Mouse (Mus musculus) liver, embryonic 14.5 days (tissue): ENCODE data around the gene Cd101. TPM values are rescaled to one million over a fixed set of nuclear protein-coding genes. Genes with fewer than 3 reads are reported as not detected.

Experiments
- ATAC-seq: fragments of 200-750 bp; cut with Nextera tagmentation; 2 replicates; pipeline ENCODE4 v1.8.0; 2017; ENCODE audit warnings: moderate number of reproducible peaks, mild to moderate bottlenecking, moderate library complexity; ENCODE audit not compliant: insufficient read depth
- DNase-seq, 3 experiments: peaks; one replicate each; pipeline ENCODE4 v3.0.0-alpha.2; 2012 to 2013; ENCODE audit warnings: low read depth in 3 of 3, low spot score in 3 of 3
- H3K27ac ChIP-seq: fragments of 300-500 bp; sonication (generic); 2 replicates; pipeline ENCODE4 v1.5.1; 2014; ENCODE audit warnings: moderate library complexity, mild to moderate bottlenecking, control low read depth, inconsistent platforms
- H3K27me3 ChIP-seq: fragments of 300-500 bp; sonication (generic); 2 replicates; pipeline ENCODE4 v1.6.1; 2014; ENCODE audit warnings: mild to moderate bottlenecking, low read length, moderate library complexity; ENCODE audit not compliant: control insufficient read depth, insufficient read depth
- H3K36me3 ChIP-seq: fragments of 300-500 bp; sonication (generic); replicated peaks from 2 replicates; pipeline ENCODE4 v1.6.1; 2014; ENCODE audit warnings: low read depth; ENCODE audit not compliant: control insufficient read depth, insufficient read depth
- H3K4me1 ChIP-seq, 2 experiments: fragments of 200-500 bp in 1 of 2; fragments of 300-500 bp in 1 of 2; sonication (generic) in 1 of 2; replicated peaks; 2 replicates each; pipeline ENCODE4 v1.6.1; 2012 to 2014; ENCODE audit warnings: antibody characterized with exemption in 1 of 2, inconsistent platforms in 1 of 2, low read length in 1 of 2; ENCODE audit not compliant: control insufficient read depth in 2 of 2, insufficient read depth in 2 of 2
- H3K4me2 ChIP-seq: fragments of 300-500 bp; sonication (generic); 2 replicates; pipeline ENCODE4 v1.6.1; 2014; ENCODE audit warnings: low read depth, mild to moderate bottlenecking, control low read depth, moderate library complexity
- H3K4me3 ChIP-seq, 2 experiments: fragments of 200-500 bp in 1 of 2; fragments of 300-500 bp in 1 of 2; sonication (generic) in 1 of 2; 2 replicates each; pipeline ENCODE4 v1.5.1; 2012 to 2014; ENCODE audit warnings: low read depth in 2 of 2, low read length in 2 of 2, mild to moderate bottlenecking in 2 of 2, control low read depth in 1 of 2, inconsistent platforms in 1 of 2, moderate library complexity in 1 of 2; ENCODE audit not compliant: insufficient read depth in 1 of 2
- H3K9ac ChIP-seq: fragments of 300-500 bp; sonication (generic); replicated peaks from 2 replicates; pipeline ENCODE4 v1.6.1; 2014; ENCODE audit warnings: mild to moderate bottlenecking, control low read depth, moderate library complexity
- H3K9me3 ChIP-seq: fragments of 300-500 bp; sonication (generic); 2 replicates; pipeline ENCODE4 v1.6.1; 2016; ENCODE audit warnings: low read length, mixed read lengths; ENCODE audit not compliant: control insufficient read depth
- CTCF ChIP-seq: IDR thresholded peaks from 2 replicates; pipeline ENCODE4 v1.5.1; 2016; ENCODE audit warnings: antibody characterized with exemption, low read depth, control low read depth
- EP300 ChIP-seq: IDR thresholded peaks from 2 replicates; pipeline ENCODE4 v1.6.1; 2016; ENCODE audit warnings: antibody characterized with exemption, low read depth
- WGBS: fragments of 180-500 bp; shearing (Covaris S2); extraction: QIAGEN DNeasy Blood & Tissue Kit; methylation state at CpG from one replicate; pipeline ENCODE4 v1.1.7; 2014; ENCODE audit not compliant: insufficient replicate concordance; 5-methylcytosine and 5-hydroxymethylcytosine counted together
- polyA plus RNA-seq, 2 experiments: library from polyadenylated mRNA; depleted of rRNA in 1 of 2; stranded (reverse) in 1 of 2; unstranded in 1 of 2; fragments of >200 nt; fragmentation: Nextera tagmentation in 1 of 2; extraction: Ambion mirVana in 1 of 2; gene quantifications; 2 replicates each; pipeline versions ENCODE4 v1.2.1 to v1.2.3; 2012 to 2014

The Cd101 gene
- polyA plus RNA-seq, 2 experiments = 0.02 to 0.03 TPM

DNA sequence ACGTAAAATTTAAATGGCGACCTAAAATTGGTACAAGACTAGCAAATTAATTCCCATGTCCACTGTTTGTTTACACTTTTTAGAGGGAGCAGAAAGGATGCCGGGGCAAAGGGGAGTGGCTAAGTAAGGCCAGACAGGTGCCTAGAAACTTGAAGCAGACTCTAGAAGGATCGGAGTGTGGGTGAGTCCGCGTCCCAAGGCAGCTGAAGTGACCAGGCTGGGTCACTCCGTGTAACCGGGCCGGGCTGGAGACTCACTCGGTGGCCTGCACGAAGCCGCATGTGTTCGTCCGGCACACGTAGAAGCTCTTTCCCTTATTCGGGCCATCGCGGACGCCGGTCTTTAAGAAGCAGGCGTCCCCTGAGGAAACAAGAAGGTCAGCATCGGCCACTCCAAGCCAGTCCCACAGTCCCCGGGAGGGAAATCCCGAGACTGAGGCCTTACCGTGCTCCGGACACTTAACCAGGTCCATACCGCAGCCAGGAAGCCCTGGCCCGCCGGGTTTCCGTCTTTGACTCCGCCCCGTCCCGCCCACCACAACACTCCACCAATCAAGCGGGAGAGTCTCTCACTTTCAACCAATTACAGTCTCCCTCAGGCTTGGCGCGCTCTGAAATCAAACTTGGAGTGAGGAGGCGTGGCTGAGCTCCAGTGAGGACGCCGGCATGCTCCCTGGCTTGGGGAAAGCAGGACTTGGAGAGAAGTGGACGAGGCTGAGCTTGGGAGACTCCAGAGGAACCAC is 60.0 kb downstream of the Cd101 start, which contains the start of gene Ttf2:
Gene Ttf2, minus strand, starts transcription at position 488 of the 742 bp plus-strand sequence.
- H3K27me3 ChIP-seq = no peaks in the 10 kb centered on the region
- peak; percentile 86 to 89 (median 87) for DNase-seq
- peaks cover 0 to 6% of the 10 kb centered on the region in 2 experiments; a peak in 3 of 4 replicates for H3K4me1 ChIP-seq
- peak within 1 kb of the TSS; percentile 74 to 88 for H3K4me3 ChIP-seq
- H3K4me2 ChIP-seq = peak within 1 kb of the TSS; percentile 75
- under 1% methylated on average over 40 of the region's 40 CpGs for WGBS
- H3K36me3 ChIP-seq = peaks cover 3% of the 10 kb centered on the region
- no peaks in the 10 kb centered on the region for H3K9me3 ChIP-seq
- no peak for TF ChIP-seq EP300
- no peak for TF ChIP-seq CTCF
- no peak within 1 kb of the TSS for H3K27ac ChIP-seq
- peak; percentile 100 for ATAC-seq
- H3K9ac ChIP-seq = peak within 1 kb of the TSS; percentile 78

DNA sequence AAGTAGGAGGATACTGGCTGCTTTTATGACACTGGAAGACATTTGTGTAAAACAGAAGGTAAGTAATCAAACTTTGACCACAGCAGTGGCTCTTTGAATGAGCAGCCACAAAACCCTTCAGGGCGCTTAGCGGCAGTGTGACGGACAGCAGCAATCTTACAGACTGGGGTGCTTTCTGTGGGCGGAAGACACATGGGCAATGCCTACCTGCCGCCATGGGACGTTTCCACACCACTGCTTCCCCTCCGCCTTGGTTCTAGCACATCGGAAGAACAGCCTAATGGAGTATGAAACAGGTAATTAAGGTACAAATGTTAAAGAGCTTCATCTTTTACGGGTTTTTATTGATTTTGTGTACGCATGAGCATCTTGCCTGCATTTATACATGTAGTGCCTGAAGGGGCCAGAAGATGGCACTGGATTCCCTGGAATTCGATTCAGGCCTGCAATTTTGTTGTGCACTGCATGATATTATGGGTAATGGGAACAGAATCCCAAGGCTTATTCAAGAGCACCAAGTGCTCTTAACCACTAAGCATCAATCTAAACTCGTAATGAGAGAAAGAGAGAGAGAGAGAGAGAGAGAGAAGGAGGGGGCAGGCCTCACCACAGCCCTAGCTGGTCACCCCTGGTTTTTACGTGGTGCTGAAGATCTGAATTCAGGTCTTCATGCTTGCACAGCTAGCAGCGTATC is 65.4 kb downstream of the Cd101 start:
- no peaks in the 10 kb centered on the region for H3K27me3 ChIP-seq
- no peaks in the 10 kb centered on the region for H3K9me3 ChIP-seq
- H3K4me1 ChIP-seq = peaks cover 0 to 2% of the 10 kb centered on the region in 2 experiments; a peak in 1 of 4 replicates
- H3K4me2 ChIP-seq = no peak overlapping the region
- H3K36me3 ChIP-seq = peaks cover 40% of the 10 kb centered on the region
- no peak overlapping the region for H3K9ac ChIP-seq
- 83% methylated on average over 14 of the region's 14 CpGs for WGBS
- H3K27ac ChIP-seq = no peak overlapping the region
- ATAC-seq (no peak), DNase-seq (no peak)
- no peak overlapping the region for H3K4me3 ChIP-seq
- TF ChIP-seq EP300 (no peak), CTCF (peak; percentile 56)

DNA sequence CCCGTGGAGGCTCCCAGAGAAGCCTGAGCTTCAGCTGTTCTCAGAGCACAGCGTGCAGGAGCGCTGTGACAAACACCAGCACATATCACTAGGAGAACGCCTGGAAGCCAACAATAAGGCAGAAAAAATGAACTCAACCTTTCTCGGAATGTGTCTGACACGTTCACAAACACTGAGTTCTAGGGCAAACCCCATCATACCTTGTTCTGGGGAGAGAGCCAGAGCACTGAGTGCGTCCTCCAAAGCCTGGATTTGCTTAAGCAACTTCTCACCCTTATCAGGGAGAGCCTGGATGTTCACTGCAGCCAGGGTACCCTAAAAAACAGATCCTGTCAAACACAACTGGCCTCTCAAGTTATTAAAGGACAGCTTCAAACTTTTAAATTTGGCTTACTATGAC is 67.9 kb downstream of the Cd101 start:
- Histone ChIP-seq H3K4me1 (no peaks in the 10 kb centered on the region), H3K9me3 (no peaks in the 10 kb centered on the region), H3K4me2 (no peak overlapping the region), H3K36me3 (peaks cover 58% of the 10 kb centered on the region), H3K4me3 (no peak overlapping the region), H3K27ac (no peak overlapping the region), H3K27me3 (no peaks in the 10 kb centered on the region), H3K9ac (no peak overlapping the region)
- ATAC-seq = no peak
- no peak for TF ChIP-seq EP300
- TF ChIP-seq CTCF = no peak
- WGBS = 81% methylated on average over 7 of the region's 7 CpGs
- DNase-seq = no peak

DNA sequence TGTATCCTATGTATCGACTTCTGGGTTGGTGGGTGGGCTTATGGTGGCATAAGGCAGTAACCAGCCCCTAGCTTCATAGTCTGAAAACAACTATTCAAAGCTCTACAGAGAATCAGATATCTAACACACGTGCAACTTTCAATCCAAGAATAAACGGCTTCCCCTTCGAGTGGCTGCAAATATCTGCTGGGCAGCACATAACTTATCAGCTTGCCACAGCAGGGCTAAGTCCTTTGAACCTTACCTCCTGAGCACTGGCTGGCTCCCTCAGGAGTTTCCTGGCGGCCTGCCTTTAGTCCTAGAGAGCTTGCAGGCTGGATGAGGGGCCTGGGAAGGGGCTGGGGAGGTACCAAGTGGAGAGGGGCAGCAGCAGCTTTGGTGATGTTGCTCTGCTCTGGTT is 68.3 kb downstream of the Cd101 start:
- H3K27me3 ChIP-seq = no peaks in the 10 kb centered on the region
- 39% methylated on average over 5 of the region's 5 CpGs for WGBS
- no peak overlapping the region for H3K27ac ChIP-seq
- no peaks in the 10 kb centered on the region for H3K4me1 ChIP-seq
- no peak overlapping the region for H3K9ac ChIP-seq
- H3K36me3 ChIP-seq = peaks cover 58% of the 10 kb centered on the region
- H3K9me3 ChIP-seq = no peaks in the 10 kb centered on the region
- no peak overlapping the region for H3K4me2 ChIP-seq
- TF ChIP-seq CTCF (no peak), EP300 (0 out of 2 replicates have a peak, but pooled peaks have one; percentile 12)
- no peak overlapping the region for H3K4me3 ChIP-seq
- DNase-seq (no peak), ATAC-seq (0 out of 2 replicates have a peak, but pooled peaks have one; percentile 31)

DNA sequence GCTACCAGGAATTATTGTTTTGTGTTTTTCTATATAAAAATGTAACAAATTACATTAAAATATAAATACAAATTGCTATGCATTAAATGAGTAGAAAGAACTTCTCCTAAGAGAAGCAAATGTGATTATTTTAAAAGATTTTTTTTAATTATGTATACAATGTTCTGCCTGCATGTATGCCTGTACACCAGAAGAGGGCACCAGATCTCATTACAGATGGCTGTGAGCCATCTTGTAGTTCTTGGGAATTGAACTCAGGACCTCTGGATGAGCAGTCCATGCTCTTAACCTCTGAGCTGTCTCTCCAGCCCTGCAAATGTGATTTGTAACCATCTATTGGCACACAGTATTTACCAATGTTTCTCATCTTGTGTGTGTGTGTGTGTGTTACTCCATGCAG is 74.7 kb downstream of the Cd101 start:
- Histone ChIP-seq H3K4me3 (no peak overlapping the region), H3K27me3 (no peaks in the 10 kb centered on the region), H3K9me3 (no peaks in the 10 kb centered on the region), H3K27ac (no peak overlapping the region), H3K9ac (no peak overlapping the region), H3K4me1 (no peaks in the 10 kb centered on the region), H3K4me2 (no peak overlapping the region), H3K36me3 (peaks cover 71% of the 10 kb centered on the region)
- ATAC-seq (no peak), DNase-seq (no peak)
- TF ChIP-seq EP300 (no peak), CTCF (peak; percentile 39)
